Mouse (Mus musculus): ENCODE measurements around the gene Triobp.

- no peak for TF ChIP-seq CTCF (IDR thresholded peaks at IDR 0.05; ENCODE audit: low read depth)
- no peak for TF ChIP-seq EP300 (optimal IDR thresholded peaks at IDR 0.05)
These were observed 90.8 kb downstream of the Triobp start for GRCm38 (mm10) chr15:79038331-79038730.
